Mouse (Mus musculus): ENCODE results near the gene Lyz1. TPM values are rescaled to one million over a fixed set of nuclear protein-coding genes. Genes with fewer than 3 reads are reported as not detected.
"Not testable (repeated sequence)": the region's sequence is repeated elsewhere in the genome, so short reads cannot be mapped to it uniquely, and the experiment has no call there.

The Lyz1 gene
- polyA plus RNA-seq, 1 experiment from 2014 or later, result 8.6 TPM

DNA sequence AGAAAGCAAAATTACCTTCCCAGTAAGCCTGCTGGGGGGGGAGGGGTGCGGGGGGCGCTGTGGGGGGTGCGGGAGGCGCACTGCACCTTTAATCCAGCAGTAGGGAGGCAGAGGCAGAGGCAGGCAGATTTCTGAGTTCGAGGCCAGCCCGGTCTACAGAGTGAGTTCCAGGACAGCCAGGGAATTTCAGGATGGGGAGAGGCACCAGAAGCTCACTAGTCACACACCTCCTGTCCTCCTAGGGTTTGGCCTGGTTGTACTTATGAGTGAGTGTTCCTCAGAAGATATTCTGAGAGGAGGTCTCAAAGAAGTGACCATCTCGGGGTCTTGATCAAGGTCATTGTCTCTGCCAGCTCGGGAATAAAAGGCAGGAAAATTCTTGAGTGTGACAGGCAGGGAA is 19.5 kb upstream of the Lyz1 start:
- Histone ChIP-seq H3K27ac (replicated peaks) (no peak overlapping the region), H3K9ac (no peak overlapping the region), H3K4me1 (no peaks in the 10 kb centered on the region), H3K4me2 (no peak overlapping the region), H3K4me3 (no peak overlapping the region), H3K27me3 (replicated peaks) (no peaks in the 10 kb centered on the region; the same call in 1 of the 2 replicates), H3K9me3 (no peaks in the 10 kb centered on the region), H3K36me3 (no peaks in the 10 kb centered on the region)
- ATAC-seq (ENCODE audit: extremely low read depth, insufficient number of reproducible peaks, low FRiP score, low TSS enrichment), result no peak
- WGBS, result 75% methylated on average over 8 of the region's 8 CpGs

DNA sequence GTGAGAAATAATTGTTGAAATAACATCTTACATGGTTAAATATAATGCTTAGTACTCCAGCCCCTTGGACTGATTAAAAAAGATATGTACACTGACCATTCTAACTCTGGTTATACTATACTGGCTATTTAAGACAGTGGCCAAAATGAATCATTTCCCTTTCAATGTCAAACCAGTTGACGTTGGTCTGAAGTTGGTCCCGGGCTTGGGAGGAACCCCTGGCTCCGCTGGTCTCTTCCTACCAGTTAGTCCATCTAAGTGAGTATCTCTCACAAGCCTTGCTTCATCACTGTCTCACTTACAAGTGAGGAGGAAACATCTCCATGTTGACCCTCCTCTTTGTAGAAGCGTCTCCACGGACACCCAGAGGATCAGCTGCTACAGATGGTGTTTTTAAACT is 11.7 kb upstream of the Lyz1 start:
- H3K4me2 ChIP-seq, result no peak overlapping the region
- H3K4me3 ChIP-seq, result no peak overlapping the region
- no peaks in the 10 kb centered on the region for H3K9me3 ChIP-seq
- no peak overlapping the region for H3K9ac ChIP-seq
- WGBS, result 75% methylated on average over 5 of the region's 5 CpGs
- no peaks in the 10 kb centered on the region for H3K4me1 ChIP-seq
- ATAC-seq (ENCODE audit: extremely low read depth, insufficient number of reproducible peaks, low FRiP score, low TSS enrichment), result no peak
- no peak overlapping the region for H3K27ac ChIP-seq (replicated peaks)
- H3K27me3 ChIP-seq (replicated peaks), result peaks cover 4% of the 10 kb centered on the region; the same call in 1 of the 2 replicates
- no peaks in the 10 kb centered on the region for H3K36me3 ChIP-seq

DNA sequence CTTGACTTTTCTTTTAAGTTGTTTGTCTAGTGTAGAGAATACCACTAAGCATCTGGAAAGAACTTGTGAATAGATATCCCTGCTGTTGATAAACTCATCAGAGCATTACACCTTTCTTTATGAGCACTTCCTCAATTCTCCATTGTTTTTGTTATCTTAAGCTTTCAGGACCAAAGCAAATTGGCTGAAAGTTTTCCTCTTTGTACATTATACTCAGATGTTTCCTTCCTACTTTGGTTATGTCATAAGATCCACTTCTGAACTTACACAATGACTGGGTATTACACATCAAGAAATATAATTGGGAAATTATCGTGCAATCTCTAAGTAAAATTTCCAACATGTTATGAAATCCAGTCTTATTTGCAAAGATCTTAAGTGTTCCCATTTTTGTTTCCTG is 9.0 kb upstream of the Lyz1 start:
- no peak overlapping the region for H3K4me2 ChIP-seq
- no peak overlapping the region for H3K4me3 ChIP-seq
- ATAC-seq (ENCODE audit: extremely low read depth, insufficient number of reproducible peaks, low FRiP score, low TSS enrichment), result no peak
- whole genome bisulfite sequencing, result 87% methylated on average over 1 of the region's 1 CpGs
- H3K27ac ChIP-seq (replicated peaks), result no peak overlapping the region
- no peaks in the 10 kb centered on the region for H3K9me3 ChIP-seq
- no peak overlapping the region for H3K9ac ChIP-seq
- peaks cover 19% of the 10 kb centered on the region for H3K27me3 ChIP-seq (replicated peaks)
- H3K36me3 ChIP-seq, result no peaks in the 10 kb centered on the region
- H3K4me1 ChIP-seq, result no peaks in the 10 kb centered on the region

DNA sequence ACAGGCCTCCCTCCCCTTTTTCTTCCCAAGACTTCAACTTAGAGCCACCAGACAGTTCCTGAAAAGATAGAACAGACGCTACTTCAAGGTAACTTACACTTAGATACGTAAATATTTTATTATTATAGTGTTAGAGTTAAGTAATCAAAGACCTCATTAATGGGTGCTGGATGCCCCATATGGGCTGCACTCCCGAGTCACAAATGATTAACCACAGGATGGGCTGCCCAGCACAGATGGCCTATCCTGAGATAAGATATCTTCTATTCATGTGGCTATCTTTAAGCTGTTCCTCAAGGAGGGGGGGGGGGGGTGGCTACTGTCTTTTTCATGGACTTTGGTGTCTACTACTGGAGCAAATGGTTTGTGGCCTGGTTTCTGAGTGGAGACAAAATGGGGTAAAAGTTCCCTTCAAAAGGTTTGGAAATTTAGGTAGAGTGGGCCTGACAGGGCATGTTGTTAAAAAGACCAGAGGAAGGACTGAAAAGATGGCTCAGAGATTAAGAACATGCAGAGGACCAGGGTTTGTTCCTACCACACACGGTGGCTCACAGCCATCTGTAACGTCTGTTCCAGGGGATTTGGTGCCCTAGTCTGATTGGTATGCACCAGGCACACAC is 7.3 kb upstream of the Lyz1 start:
- Histone ChIP-seq H3K4me3 (no peak overlapping the region), H3K9ac (no peak overlapping the region), H3K36me3 (no peaks in the 10 kb centered on the region), H3K4me2 (no peak overlapping the region), H3K4me1 (no peaks in the 10 kb centered on the region), H3K27me3 (replicated peaks) (peaks cover 32% of the 10 kb centered on the region), H3K9me3 (no peaks in the 10 kb centered on the region), H3K27ac (replicated peaks) (no peak overlapping the region)
- ATAC-seq (ENCODE audit: extremely low read depth, insufficient number of reproducible peaks, low FRiP score, low TSS enrichment), result no peak
- WGBS, result 51% methylated on average over 5 of the region's 5 CpGs

DNA sequence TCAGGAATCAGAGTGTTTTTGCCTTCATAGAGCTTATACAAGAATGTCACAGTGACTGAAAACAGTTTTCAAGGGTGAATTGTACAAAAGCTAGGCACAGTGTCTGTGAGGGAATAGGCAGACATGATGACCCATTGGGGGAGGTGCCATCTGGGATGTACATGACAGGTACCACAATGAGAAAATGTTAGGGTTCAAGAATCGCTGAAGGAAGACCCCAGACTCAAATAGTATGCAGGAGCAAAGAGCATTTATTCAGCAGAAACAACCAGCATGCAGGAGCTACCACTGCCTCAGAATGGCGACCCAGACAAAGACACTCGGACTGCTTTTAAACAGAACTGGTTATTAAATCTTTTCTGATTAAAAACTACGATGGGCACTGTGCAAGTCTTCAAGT is 6.4 kb upstream of the Lyz1 start:
- WGBS, result 81% methylated on average over 4 of the region's 4 CpGs
- H3K9ac ChIP-seq, result no peak overlapping the region
- no peaks in the 10 kb centered on the region for H3K9me3 ChIP-seq
- no peaks in the 10 kb centered on the region for H3K4me1 ChIP-seq
- no peak overlapping the region for H3K27ac ChIP-seq (replicated peaks)
- H3K36me3 ChIP-seq, result no peaks in the 10 kb centered on the region
- H3K4me2 ChIP-seq, result no peak overlapping the region
- no peak overlapping the region for H3K4me3 ChIP-seq
- no peak for ATAC-seq (ENCODE audit: extremely low read depth, insufficient number of reproducible peaks, low FRiP score, low TSS enrichment)
- H3K27me3 ChIP-seq (replicated peaks), result peaks cover 32% of the 10 kb centered on the region

DNA sequence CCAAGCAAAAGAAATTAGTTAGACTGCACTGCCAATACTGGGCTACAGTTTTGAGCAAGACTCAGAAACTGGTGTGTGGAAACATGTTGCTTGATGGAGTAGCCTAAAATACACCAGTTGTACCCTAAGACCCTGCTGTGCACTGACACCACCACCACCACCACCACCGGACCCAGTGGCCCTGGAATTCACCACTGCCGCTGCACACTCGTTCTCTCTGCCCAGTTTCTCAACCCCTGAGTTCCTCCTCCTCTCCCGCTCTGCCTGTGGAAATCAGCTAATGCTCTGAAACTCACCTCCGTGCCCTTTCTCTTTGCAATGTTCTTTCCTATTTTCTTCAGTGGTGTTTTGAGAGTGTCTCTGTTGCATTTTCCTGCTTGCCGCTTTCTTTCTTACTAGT is 5.7 kb upstream of the Lyz1 start:
- H3K4me3 ChIP-seq, result no peak overlapping the region
- no peak for ATAC-seq (ENCODE audit: extremely low read depth, insufficient number of reproducible peaks, low FRiP score, low TSS enrichment)
- H3K36me3 ChIP-seq, result no peaks in the 10 kb centered on the region
- 73% methylated on average over 6 of the region's 6 CpGs for WGBS
- H3K9ac ChIP-seq, result no peak overlapping the region
- no peaks in the 10 kb centered on the region for H3K4me1 ChIP-seq
- H3K27me3 ChIP-seq (replicated peaks), result peaks cover 31% of the 10 kb centered on the region
- no peaks in the 10 kb centered on the region for H3K9me3 ChIP-seq
- no peak overlapping the region for H3K4me2 ChIP-seq
- H3K27ac ChIP-seq (replicated peaks), result no peak overlapping the region

DNA sequence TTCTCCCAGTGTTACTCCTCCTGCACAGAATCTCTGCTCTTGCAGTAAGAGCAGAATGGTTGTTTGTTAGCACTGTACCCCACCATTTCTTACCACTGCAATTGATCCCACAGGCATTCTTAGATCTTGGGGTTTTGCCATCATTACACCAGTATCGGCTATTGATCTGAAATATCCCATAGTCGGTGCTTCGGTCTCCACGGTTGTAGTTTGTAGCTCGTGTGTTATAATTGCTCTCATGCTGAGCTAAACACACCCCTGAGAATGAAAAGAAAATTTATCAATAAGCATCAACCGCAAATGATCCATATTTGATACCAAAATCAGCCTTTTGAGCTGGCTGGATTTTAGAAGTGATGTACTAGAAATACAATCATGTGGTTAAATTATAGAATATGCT is 1.7 kb downstream of the Lyz1 start:
- H3K27ac ChIP-seq (replicated peaks), result not testable (repeated sequence)

DNA sequence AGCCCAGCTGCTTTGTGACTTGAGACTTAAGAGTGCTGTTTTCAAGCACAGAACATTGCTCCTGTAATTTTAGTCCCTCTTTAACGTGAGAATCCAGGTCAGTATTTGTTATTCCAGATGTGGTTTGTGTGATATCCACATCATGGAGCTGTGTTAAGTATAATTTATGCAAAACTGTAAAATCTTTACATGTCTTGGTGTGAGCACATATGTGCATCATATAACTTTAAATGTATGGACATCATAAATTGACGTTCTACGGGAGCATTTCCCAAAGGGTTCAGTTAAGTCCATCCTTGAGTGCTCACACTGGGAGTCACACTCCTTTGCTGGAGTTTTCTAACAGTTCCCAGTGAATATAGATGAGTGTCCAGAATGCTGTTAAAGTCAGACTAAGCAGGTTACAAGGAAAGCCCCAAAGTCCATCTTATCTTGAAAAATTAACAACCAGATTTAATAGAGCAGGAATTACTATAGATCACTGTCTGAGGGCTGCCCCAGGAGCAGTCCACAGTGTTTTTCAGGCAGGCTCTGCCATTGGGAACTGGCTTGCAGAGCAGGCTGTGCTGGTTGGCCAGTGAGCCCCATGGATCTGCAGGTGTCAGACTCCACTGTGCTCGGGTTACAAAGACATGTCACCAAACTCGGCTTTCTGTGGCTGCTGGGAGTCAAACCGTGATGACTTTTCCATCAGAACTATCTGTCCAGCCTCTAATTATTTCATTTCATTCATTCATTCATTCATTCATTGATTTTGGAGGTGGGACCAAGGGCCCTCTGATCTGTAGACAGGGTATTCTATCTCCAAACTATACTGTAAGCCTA is 2.4 kb downstream of the Lyz1 start:
- no peaks in the 10 kb centered on the region for H3K36me3 ChIP-seq
- H3K27ac ChIP-seq (replicated peaks), result no peak overlapping the region
- ATAC-seq (ENCODE audit: extremely low read depth, insufficient number of reproducible peaks, low FRiP score, low TSS enrichment), result no peak
- peaks cover 13% of the 10 kb centered on the region for H3K27me3 ChIP-seq (replicated peaks)
- WGBS, result 46% methylated on average over 6 of the region's 6 CpGs
- no peaks in the 10 kb centered on the region for H3K9me3 ChIP-seq
- H3K4me3 ChIP-seq, result no peak overlapping the region
- H3K4me2 ChIP-seq, result no peak overlapping the region
- H3K4me1 ChIP-seq, result peaks cover 21% of the 10 kb centered on the region
- H3K9ac ChIP-seq, result no peak overlapping the region

More for the DNA sequence above, 1.7 kb downstream of the Lyz1 start:
- H3K4me3 ChIP-seq; ATAC-seq (ENCODE audit: extremely low read depth, insufficient number of reproducible peaks, low FRiP score, low TSS enrichment); H3K4me2 ChIP-seq; H3K36me3 ChIP-seq; H3K9ac ChIP-seq; H3K9me3 ChIP-seq: not testable (repeated sequence)
- Histone ChIP-seq H3K4me1 (peaks cover 21% of the 10 kb centered on the region), H3K27me3 (replicated peaks) (peaks cover 17% of the 10 kb centered on the region)
- WGBS, result 87% methylated on average over 6 of the region's 6 CpGs

DNA sequence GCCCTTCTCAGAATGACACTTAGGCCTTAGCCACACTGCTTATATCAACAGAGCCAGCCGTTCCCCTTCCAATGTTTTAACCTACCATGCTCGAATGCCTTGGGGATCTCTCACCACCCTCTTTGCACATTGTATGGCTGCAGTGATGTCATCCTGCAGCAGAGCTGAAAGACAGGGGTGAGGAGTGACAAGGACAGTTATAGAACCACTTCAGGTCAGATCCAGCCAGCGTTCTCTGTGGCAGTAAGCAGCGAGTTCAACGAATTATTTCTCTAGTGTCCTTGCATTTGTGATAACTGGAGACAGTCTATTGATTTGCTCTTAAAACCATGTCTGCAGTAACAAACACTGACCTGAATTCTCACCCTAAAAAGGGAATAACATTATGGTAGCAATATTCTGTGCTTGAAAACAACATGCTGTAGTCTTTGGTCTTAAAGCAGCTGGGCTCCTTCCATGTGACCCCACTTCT is 3.6 kb downstream of the Lyz1 start:
- H3K27ac ChIP-seq (replicated peaks), result peak overlapping the region; percentile 73
- H3K4me2 ChIP-seq; ATAC-seq (ENCODE audit: extremely low read depth, insufficient number of reproducible peaks, low FRiP score, low TSS enrichment); H3K9me3 ChIP-seq; H3K4me3 ChIP-seq; H3K36me3 ChIP-seq; H3K9ac ChIP-seq: not testable (repeated sequence)
- H3K4me1 ChIP-seq, result peaks cover 32% of the 10 kb centered on the region
- peaks cover 11% of the 10 kb centered on the region for H3K27me3 ChIP-seq (replicated peaks)
- 25% methylated on average over 5 of the region's 5 CpGs for WGBS

DNA sequence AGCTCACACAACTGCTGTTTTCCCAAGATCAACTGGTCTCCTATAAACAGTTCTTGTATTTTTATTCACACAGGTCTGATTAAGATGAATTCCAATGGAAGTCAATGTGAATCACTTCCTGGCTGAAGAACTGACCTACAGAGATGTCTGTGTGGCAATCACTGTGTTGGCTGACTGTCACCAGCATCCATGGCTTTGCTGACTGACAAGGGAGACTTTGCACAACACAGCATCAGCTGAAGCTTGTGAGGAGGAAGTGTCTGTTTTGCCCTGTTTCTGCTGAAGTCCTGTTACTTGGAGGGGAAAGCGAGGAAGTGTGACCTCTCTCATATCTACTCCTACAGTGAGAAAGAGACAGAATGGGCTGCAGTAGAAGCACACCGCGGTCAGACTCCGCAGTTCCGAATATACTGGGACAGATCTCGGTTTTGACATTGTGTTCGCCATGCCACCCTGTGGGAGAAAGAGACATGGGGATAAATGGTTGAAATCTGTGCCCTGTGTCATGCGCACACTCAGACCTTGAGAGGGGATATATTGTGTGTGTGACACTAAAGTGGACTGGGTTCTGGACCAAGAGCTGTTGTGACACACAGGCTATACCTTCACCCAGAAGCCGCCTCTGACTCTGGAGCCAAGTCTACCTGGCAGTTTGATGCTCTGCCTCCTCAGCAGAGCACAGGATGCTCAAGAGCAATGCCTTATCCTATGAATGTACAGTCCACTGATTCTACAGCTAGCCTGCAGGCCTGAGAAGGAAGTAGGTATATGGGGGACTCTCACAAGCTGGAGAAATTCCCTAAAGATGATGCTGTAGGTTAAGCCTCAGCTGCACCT is 4.3 kb downstream of the Lyz1 start:
- Histone ChIP-seq H3K27ac (replicated peaks) (peak overlapping the region; percentile 66), H3K4me3 (no peak overlapping the region), H3K4me1 (peaks cover 32% of the 10 kb centered on the region), H3K36me3 (no peaks in the 10 kb centered on the region), H3K4me2 (no peak overlapping the region), H3K9ac (no peak overlapping the region), H3K27me3 (replicated peaks) (peaks cover 11% of the 10 kb centered on the region), H3K9me3 (no peaks in the 10 kb centered on the region)
- WGBS, result 83% methylated on average over 9 of the region's 9 CpGs
- no peak for ATAC-seq (ENCODE audit: extremely low read depth, insufficient number of reproducible peaks, low FRiP score, low TSS enrichment)

DNA sequence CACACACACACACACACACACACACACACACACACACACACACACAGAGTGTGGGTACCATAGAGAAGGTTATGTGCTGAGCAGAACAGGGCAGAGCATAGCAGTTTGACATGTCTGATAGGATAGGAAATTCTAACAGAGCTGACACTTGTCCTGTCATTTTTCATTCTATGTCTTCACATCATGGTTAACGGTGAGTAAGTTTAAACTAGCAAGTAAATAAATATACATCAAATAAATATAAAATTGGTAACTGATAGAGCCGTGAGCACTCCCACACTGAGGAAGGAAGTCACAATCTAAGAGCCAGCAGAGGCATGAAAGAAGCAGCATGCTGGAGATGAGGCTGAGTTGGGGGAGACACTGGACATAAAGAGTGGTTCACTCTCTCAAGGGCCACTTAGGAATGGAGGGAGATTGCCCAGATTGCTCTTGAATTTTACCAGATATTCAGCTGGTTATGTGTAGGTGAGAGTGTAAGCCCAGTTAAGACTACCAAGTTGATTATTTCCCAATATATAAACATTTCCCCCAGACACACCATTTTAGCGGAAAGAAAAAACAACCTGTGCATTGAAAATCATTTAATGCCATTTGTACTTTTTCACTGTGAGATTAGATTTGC is 5.3 kb downstream of the Lyz1 start:
- Histone ChIP-seq H3K27ac (replicated peaks) (no peak overlapping the region), H3K9ac (no peak overlapping the region), H3K27me3 (replicated peaks) (peaks cover 11% of the 10 kb centered on the region), H3K4me2 (no peak overlapping the region), H3K36me3 (no peaks in the 10 kb centered on the region), H3K4me1 (peaks cover 28% of the 10 kb centered on the region), H3K9me3 (no peaks in the 10 kb centered on the region), H3K4me3 (no peak overlapping the region)
- ATAC-seq (ENCODE audit: extremely low read depth, insufficient number of reproducible peaks, low FRiP score, low TSS enrichment), result no peak
- WGBS, result 75% methylated on average over 3 of the region's 3 CpGs
